Mouse (Mus musculus): Measurements from ENCODE around the gene Rtn4. TPM values are rescaled to one million over a fixed set of nuclear protein-coding genes. Genes with fewer than 3 reads are reported as not detected.

Rtn4 gene
- polyA plus RNA-seq, 1 experiment = 17.2 TPM

- H3K4me3 ChIP-seq (ENCODE audit: control insufficient read depth, low read depth, low read length) = no peak overlapping the region
- no peaks in the 10 kb centered on the region for H3K4me1 ChIP-seq (ENCODE audit: control insufficient read depth, insufficient read depth, low read length)
- no peaks in the 10 kb centered on the region for H3K27me3 ChIP-seq (ENCODE audit: control insufficient read depth, insufficient read depth, low read length)
- no peaks in the 10 kb centered on the region for H3K36me3 ChIP-seq (ENCODE audit: control insufficient read depth, insufficient read depth, low read length)
- TF ChIP-seq CTCF (IDR thresholded peaks at IDR 0.05; ENCODE audit: control insufficient read depth, insufficient read depth, insufficient replicate concordance, low read depth, low read length) (no peak), POLR2A (IDR thresholded peaks at IDR 0.05; ENCODE audit: control insufficient read depth, low read depth, low read length) (no peak)
- no peak overlapping the region for H3K27ac ChIP-seq (ENCODE audit: control insufficient read depth, insufficient read depth, low read depth, low read length)
These were observed 70.0 kb downstream of the Rtn4 start for GRCm38 (mm10) chr11:29762768-29763167.

DNA sequence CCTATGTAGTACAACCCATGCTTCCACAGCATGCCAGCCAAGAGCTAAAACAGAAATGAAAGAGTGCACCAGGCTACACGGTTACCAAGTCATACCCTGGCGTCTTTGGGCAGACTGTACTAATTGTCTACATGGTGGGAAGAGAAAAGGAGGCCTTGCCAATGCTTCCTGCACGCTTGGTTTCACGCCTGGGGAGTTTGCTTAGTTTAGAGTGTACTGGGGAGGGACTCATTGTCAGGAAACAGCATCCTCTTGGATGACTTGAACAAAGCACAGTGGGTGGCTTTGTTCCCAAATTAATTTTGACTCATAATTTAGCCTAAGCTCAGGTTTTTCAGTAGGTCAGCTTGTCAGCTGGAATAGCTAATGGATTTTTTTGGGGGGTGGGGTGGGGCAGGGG, 72.3 kb downstream of the Rtn4 start:
- TF ChIP-seq POLR2A (IDR thresholded peaks at IDR 0.05; ENCODE audit: control insufficient read depth, low read depth, low read length) (no peak), CTCF (IDR thresholded peaks at IDR 0.05; ENCODE audit: control insufficient read depth, insufficient read depth, insufficient replicate concordance, low read depth, low read length) (no peak)
- no peak overlapping the region for H3K4me3 ChIP-seq (ENCODE audit: control insufficient read depth, low read depth, low read length)

GRCm38 (mm10) chr11:29766313-29766982, 73.7 kb downstream of the Rtn4 start:
- Histone ChIP-seq H3K27ac (ENCODE audit: control insufficient read depth, insufficient read depth, low read depth, low read length) (no peak overlapping the region), H3K27me3 (ENCODE audit: control insufficient read depth, insufficient read depth, low read length) (no peaks in the 10 kb centered on the region), H3K36me3 (ENCODE audit: control insufficient read depth, insufficient read depth, low read length) (no peaks in the 10 kb centered on the region), H3K4me3 (ENCODE audit: control insufficient read depth, low read depth, low read length) (no peak overlapping the region), H3K4me1 (ENCODE audit: control insufficient read depth, insufficient read depth, low read length) (no peaks in the 10 kb centered on the region)
- no peak for TF ChIP-seq CTCF (IDR thresholded peaks at IDR 0.05; ENCODE audit: control insufficient read depth, insufficient read depth, insufficient replicate concordance, low read depth, low read length)
- TF ChIP-seq POLR2A (IDR thresholded peaks at IDR 0.05; ENCODE audit: control insufficient read depth, low read depth, low read length) = no peak

More for the DNA sequence above, 72.3 kb downstream of the Rtn4 start:
- H3K4me1 ChIP-seq (ENCODE audit: control insufficient read depth, insufficient read depth, low read length) = no peaks in the 10 kb centered on the region
- H3K27ac ChIP-seq (ENCODE audit: control insufficient read depth, insufficient read depth, low read depth, low read length) = no peak overlapping the region
- no peaks in the 10 kb centered on the region for H3K36me3 ChIP-seq (ENCODE audit: control insufficient read depth, insufficient read depth, low read length)
- H3K27me3 ChIP-seq (ENCODE audit: control insufficient read depth, insufficient read depth, low read length) = no peaks in the 10 kb centered on the region

DNA sequence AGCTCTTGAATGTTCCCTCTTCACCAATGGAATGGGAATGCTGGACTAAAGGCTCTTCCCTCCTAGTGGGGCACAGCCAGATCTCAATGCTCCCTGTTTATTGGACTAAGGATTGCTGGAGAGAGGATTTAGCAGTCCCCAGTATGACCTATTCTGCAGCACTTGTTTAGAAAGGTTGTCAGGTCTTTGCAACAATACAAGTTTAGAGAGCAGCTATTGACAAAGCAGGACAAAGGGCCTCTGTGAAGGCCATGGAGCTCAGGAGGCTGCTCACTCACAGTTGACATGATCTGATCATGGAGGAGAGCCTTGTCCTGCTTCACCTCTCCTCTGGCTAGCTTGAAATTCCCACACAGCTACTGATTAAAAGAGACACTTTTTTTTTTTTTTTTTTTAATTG, 75.8 kb downstream of the Rtn4 start:
- Histone ChIP-seq H3K4me3 (ENCODE audit: control insufficient read depth, low read depth, low read length) (no peak overlapping the region), H3K4me1 (ENCODE audit: control insufficient read depth, insufficient read depth, low read length) (no peaks in the 10 kb centered on the region), H3K36me3 (ENCODE audit: control insufficient read depth, insufficient read depth, low read length) (no peaks in the 10 kb centered on the region), H3K27ac (ENCODE audit: control insufficient read depth, insufficient read depth, low read depth, low read length) (no peak overlapping the region), H3K27me3 (ENCODE audit: control insufficient read depth, insufficient read depth, low read length) (no peaks in the 10 kb centered on the region)
- no peak for TF ChIP-seq POLR2A (IDR thresholded peaks at IDR 0.05; ENCODE audit: control insufficient read depth, low read depth, low read length)
- TF ChIP-seq CTCF (IDR thresholded peaks at IDR 0.05; ENCODE audit: control insufficient read depth, insufficient read depth, insufficient replicate concordance, low read depth, low read length) = no peak

DNA sequence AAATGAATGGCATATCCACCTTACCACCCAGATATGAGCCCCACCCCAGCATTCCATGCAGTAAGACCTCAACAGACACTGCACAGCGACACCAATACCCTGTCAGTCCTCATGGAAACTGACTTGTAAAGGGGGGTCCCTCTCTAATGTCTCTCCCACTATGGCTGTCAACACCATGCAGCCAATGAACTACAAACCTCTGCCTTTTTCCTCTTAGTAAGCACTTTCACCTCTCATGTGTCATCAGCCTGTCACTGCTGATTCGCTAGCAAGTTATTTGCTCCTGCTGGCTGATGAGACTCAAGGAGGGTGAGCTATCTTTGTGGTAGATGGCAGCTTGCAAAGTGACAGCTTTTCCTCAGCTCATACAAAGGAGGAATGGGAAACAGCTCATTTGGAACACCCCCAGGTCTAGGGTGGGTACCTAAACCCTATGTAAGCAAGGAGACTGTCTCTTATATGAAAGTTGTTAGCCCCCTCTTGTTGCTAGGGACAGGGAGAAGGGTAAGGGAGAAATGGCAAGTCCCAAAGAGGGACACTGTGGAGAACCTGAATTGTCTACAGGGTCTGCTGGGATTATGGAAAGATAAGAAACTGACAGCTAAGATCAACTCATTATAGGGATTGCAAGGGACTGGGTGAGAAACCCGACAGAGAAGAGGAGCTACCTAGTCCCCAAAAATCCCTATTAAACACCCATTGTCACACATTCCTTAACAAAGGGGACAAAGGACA, 78.1 kb downstream of the Rtn4 start:
- Histone ChIP-seq H3K27me3 (ENCODE audit: control insufficient read depth, insufficient read depth, low read length) (no peaks in the 10 kb centered on the region), H3K27ac (ENCODE audit: control insufficient read depth, insufficient read depth, low read depth, low read length) (no peak overlapping the region), H3K4me3 (ENCODE audit: control insufficient read depth, low read depth, low read length) (no peak overlapping the region), H3K36me3 (ENCODE audit: control insufficient read depth, insufficient read depth, low read length) (no peaks in the 10 kb centered on the region), H3K4me1 (ENCODE audit: control insufficient read depth, insufficient read depth, low read length) (no peaks in the 10 kb centered on the region)
- TF ChIP-seq CTCF (IDR thresholded peaks at IDR 0.05; ENCODE audit: control insufficient read depth, insufficient read depth, insufficient replicate concordance, low read depth, low read length) = no peak
- TF ChIP-seq POLR2A (IDR thresholded peaks at IDR 0.05; ENCODE audit: control insufficient read depth, low read depth, low read length) = no peak

- Histone ChIP-seq H3K36me3 (ENCODE audit: control insufficient read depth, insufficient read depth, low read length) (no peaks in the 10 kb centered on the region), H3K4me3 (ENCODE audit: control insufficient read depth, low read depth, low read length) (no peak overlapping the region), H3K27ac (ENCODE audit: control insufficient read depth, insufficient read depth, low read depth, low read length) (no peak overlapping the region), H3K27me3 (ENCODE audit: control insufficient read depth, insufficient read depth, low read length) (no peaks in the 10 kb centered on the region), H3K4me1 (ENCODE audit: control insufficient read depth, insufficient read depth, low read length) (no peaks in the 10 kb centered on the region)
- TF ChIP-seq POLR2A (IDR thresholded peaks at IDR 0.05; ENCODE audit: control insufficient read depth, low read depth, low read length) (no peak), CTCF (IDR thresholded peaks at IDR 0.05; ENCODE audit: control insufficient read depth, insufficient read depth, insufficient replicate concordance, low read depth, low read length) (no peak)
These were observed 79.5 kb downstream of the Rtn4 start for GRCm38 (mm10) chr11:29772279-29772678.

DNA sequence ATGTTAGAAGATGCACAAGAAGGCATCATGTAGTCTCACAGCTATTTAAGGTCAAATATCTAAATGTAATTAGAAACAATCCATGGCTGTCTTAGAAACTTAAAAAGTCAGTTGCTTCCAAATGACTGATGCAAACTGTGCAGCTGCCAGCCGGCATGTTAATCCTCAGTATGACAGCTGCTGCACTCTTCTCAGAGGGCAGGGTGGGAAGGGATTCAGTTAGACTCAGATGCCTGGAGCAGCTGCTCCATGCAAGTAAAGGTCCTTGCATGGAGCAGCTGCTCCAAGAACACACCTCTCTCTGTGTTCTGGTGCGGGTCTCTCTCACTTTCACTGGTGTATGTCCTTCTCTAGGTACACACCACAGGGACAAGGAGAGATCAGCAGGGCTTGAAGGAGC, 81.5 kb downstream of the Rtn4 start:
- H3K36me3 ChIP-seq (ENCODE audit: control insufficient read depth, insufficient read depth, low read length) = no peaks in the 10 kb centered on the region
- no peak overlapping the region for H3K27ac ChIP-seq (ENCODE audit: control insufficient read depth, insufficient read depth, low read depth, low read length)
- H3K4me1 ChIP-seq (ENCODE audit: control insufficient read depth, insufficient read depth, low read length) = no peaks in the 10 kb centered on the region
- no peak overlapping the region for H3K4me3 ChIP-seq (ENCODE audit: control insufficient read depth, low read depth, low read length)
- TF ChIP-seq POLR2A (IDR thresholded peaks at IDR 0.05; ENCODE audit: control insufficient read depth, low read depth, low read length) (no peak), CTCF (IDR thresholded peaks at IDR 0.05; ENCODE audit: control insufficient read depth, insufficient read depth, insufficient replicate concordance, low read depth, low read length) (no peak)
- no peaks in the 10 kb centered on the region for H3K27me3 ChIP-seq (ENCODE audit: control insufficient read depth, insufficient read depth, low read length)
